Mouse (Mus musculus) liver, adult 2 months (tissue): ENCODE measurements around the gene Mmp7.

Source experiments
- CTCF ChIP-seq: fragments of 200-500 bp; IDR thresholded peaks from 2 replicates; pipeline ENCODE4 v1.5.1; 2011; ENCODE audit warnings: low read depth, low read length, control low read depth
- POLR2A ChIP-seq: fragments of 200-500 bp; IDR thresholded peaks from 2 replicates; pipeline ENCODE4 v1.6.1; 2011; ENCODE audit warnings: low read length, control low read depth; ENCODE audit not compliant: insufficient read depth; ENCODE audit errors: extremely low read depth

- TF ChIP-seq POLR2A = no peak
- TF ChIP-seq CTCF = no peak
Measured at GRCm38 (mm10) chr9:7691790-7692189, at the start of gene Mmp7.
